Mouse (Mus musculus) urinary bladder, adult 18-20 months (tissue): ENCODE measurements at regions not wholly inside any gene's neighbourhood (a gene's known extent, or its start where the extent isn't known, plus 50 kb on each side); places are given as distances from the start of the nearest gene placed in this dataset.

Experiments
- DNase-seq, 2 experiments: peaks; one replicate each; pipeline ENCODE4 v3.0.0; 2022; ENCODE audit warnings: low spot score in 2 of 2, mixed read lengths in 2 of 2

DNA sequence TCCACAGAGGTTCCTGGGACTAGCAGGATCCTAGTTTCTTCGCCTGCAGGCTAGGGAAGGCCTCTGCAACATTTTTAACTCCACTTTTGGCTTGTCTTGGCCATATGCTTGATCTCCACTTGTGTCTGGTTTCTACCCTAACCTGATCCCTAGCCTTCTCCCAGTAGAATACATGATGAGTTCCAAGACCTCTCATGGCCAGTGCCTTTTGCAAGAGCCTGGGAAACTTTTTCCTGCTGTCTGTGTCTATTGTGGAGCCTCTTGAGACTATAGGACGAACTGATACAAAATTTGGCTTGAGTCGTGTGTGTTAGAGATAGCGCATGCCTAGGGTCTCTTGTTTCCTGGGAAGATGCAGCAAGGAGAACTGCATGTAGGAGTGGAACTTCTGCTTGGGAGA is 119.3 kb downstream of the Cartpt start:
- no peak for DNase-seq

DNA sequence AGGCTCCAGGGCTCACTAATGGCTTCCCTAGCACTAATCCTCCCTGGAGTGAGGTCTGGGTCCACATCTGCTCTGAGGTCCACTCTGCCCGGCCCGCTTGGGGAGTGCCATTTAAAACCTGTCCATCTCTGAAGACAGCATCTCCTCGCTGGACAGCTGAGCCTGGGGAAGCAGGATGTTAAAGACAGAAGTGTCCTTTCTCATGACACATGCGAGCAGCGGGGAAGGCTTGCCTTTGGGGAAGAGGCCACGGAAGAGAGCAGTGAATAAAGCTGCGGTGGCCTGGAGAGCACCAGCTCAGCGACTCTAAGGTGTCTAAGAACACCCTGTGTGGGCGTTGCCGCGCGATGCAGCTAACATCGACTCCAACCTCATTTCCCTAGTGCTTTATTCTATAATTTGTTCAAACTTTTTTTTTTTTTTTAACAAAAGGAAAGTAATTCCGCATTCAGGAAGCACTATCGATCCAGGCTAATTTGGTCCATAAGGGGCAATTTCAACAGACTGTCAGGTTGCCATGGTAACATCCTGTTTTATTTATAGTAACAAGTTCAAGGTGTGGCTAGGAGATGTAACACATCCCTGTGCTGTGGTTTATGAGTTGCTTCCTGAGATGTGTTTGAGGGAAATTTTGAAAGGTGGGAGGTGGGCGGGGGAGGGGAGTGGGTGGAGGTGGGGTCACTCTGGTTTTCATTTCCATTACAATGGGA is 120.0 kb downstream of the Cartpt start:
- DNase-seq: no peak

DNA sequence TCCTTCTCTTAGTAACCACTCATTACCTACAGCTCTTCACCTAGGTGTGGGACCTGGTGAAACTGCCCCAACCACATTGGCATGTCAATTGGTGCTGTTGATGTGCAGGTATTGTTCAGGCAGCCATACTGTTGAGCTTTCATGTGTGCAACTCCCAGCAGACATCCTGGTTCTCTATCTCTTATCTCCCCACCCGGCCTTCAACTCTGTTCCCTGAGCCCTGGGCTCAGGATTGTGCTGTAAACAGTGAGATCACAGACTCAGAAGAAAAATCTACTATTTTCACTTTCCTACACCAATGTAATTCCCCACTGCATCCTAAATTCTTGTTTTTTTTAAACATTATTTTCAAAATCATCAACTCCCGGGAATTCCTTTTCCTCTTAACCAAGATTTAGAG is 122.1 kb downstream of the Cartpt start:
- no peak for DNase-seq

- DNase-seq: no peak
Observed at GRCm38 (mm10) chr13:99777736-99778135, 123.2 kb downstream of the Cartpt start.

DNA sequence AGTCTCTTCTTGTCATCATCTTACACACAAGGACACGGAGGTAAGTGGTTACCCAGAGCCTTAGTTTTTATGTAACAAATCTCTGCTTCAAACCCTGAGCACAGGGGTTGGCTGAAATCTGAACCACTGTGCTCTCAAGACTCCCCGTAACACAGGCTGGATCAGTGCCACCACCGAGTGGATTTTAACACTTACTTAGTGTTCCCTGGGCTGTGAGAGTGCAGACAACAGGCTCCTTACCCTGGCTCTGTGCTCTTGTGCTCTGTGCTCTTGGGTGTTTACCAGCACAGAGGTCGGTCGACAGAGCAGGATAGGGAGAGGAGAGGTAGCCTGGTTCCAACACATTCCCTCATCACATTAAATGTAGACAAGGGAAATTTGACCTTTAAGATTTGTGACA is 134.9 kb downstream of the Cartpt start:
- no peak for DNase-seq

GRCm38 (mm10) chr13:99764764-99765163 is 136.1 kb downstream of the Cartpt start:
- no peak for DNase-seq

DNA sequence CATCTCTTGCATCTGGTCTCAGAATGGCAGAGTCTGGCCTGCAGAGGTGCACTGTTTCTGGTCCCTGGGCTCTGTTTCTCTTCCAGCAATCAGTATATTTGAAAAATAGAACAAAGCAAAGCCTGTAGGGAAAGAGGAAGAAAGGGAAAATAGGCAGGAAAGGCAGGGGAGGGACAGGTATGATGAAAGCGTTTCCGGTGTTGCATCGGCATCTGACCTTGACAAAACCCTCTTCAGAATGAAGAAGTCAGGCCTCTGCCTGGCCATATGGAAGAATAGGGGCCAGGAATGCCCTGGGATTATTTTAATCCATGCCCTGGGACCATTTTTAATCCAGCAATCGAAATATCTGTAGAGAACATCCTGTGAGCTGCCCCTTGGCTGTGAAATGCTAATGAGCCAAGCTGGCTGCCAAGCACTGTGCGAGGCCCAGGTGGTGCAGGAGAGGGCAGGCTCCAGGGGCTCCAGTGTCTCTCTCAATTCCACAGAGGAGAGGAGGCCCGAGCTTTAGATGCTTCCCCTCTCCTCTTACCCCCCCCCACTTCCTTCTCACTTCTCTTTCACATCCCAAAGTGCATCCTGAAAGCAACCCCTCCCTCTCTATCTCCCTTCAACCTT is 136.7 kb downstream of the Cartpt start:
- no peak for DNase-seq

DNA sequence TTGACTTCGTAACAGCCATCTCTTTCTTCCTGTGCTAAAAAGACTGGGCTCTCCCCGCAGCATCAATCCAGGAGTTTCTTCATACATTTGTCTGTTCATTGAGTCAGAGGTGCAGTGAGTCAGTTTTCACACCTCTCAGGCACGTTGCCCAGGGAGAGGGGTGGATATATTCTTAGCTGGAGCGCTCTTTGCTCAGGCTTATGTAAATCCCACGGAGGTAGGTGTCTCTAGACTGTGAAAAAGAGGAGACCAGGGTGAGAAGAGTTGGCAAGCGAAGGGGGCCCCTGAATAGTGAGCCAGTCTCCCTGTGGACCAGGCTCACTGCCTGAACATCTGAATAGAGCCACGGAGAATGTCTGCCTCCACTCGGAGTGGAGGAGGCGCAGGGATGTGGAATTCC is 139.0 kb downstream of the Cartpt start:
- DNase-seq: no peak

DNA sequence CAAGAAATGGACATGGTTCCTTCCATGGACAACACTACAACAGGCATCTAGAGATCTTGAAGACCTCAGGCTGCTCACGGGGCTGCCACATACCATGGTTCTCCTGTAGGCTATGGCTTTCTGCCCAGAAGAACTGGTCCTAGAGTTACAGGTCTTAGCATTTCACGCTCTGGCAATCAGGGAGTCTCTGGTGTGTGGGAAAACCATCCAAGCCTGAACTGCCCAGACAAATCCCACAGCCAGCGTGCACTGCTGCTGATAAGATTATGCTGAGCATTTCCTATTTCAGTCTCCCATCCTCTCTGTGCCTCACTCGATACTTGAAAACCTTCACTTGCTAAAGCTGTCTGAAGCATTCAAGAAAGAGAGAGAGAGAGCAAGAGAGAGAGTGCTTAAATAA is 139.5 kb downstream of the Cartpt start:
- DNase-seq: no peak

DNA sequence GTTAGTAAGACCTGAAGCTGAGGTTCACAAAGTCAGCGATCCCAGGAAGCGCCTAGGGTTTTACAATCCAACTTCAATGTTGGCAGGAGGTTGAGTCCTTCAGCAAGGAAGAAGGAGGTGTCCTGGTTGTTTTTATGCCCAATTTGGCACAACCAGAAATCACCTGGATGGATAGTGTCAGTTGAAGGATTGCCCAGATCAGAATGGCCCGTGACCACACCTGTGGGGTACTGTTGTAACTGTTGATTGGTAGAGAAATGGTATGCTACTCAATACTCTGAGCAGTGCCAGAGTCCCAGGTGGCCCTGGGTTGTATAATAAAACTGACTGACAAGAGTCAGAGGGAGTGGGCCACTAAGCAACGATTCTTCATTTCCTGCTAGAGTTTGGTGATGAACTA is 140.2 kb downstream of the Cartpt start:
- no peak for DNase-seq

DNA sequence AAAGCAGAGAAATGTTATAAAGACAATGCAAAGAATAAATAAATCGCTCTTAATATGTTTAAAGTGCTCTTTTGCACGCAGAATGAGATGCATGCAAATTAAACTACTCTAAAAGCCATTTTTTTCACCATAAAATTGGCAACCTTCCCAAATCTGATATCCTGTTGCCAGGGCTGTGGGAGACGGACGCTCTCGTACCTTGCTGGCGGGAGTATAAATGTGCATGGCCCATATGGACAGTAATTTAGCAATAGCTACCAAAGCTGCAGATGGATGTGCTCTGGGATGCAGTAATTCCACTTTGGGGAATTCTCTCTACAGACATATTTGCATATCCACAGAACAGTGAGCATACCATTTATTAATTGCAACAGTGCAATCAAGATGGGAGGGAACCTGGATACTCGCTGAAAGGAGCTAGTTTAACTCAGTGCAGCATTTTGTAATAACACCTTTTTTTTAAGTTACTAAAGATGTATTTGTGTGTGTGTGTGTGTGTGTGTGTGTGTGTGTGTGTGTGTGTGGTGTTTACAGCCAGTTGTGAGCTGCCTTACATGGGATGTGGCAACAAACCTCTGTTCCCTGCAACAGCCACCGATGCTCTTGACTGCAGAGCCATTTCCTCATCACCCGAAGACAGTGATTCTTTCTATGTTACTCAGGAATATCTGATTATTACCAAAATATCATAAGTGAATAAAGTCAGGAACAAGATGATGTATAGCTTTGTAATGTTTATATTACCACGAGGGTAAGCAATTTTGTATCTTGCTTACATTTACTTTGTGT is 141.4 kb downstream of the Cartpt start:
- no peak for DNase-seq

- no peak for DNase-seq
Observed at GRCm38 (mm10) chr13:99754701-99755100, 146.2 kb downstream of the Cartpt start.

GRCm38 (mm10) chr13:99754251-99754652 is 146.6 kb downstream of the Cartpt start:
- DNase-seq: no peak

DNA sequence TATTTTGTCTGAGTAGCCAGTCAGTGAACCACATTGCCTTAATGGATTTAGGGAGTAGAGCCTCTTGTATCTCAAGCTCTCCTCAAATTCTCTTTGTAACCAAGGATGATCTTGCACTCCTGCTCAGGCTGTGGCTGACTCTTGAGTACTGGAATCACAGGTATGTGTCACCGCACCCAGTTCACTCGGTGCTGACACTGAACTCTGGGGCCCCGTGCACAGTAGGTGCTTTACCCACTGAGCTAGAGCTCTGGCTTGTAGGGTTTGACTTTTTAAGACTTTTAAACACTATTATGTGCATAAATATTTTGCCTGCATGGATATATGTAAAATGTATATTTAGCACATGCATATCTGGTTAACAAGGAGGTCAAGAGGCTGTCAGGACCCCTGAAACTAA is 147.4 kb downstream of the Cartpt start:
- DNase-seq: no peak

DNA sequence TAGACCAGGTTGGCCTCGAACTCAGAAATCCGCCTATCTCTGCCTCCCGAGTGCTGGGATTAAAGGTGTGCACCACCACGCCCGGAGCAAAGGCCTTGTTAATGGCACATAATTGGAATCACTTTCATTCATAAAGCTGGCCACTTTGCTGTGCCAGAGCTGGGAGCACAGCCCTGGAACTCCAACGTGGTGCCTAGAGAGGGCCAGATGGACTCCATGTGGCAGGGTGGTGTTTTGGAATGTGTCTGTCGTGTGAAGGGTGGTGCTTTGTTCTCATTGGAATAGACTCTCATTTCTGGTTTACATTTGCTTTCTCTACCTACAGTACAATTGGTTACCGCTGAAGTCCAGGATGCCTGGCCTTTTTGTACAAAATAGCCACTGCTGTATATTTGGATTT is 150.2 kb downstream of the Cartpt start:
- no peak for DNase-seq

DNA sequence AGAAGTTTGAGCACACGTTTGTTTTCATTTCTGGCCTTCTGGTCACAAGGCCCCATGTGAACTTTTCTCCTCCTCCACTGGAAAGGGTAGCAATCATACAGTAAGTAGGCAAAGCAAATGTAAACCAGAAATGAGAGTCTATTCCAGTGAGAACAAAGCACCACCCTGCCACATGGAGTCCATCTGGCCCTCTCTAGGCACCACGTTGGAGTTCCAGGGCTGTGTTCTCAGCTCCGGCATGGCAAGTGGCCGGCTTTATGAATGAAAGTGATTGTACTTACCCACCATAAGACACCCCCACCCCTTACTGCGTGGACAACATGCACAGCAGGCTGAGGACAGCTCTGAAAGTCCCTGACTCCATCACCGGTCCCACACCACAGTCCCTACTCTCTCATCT is 151.5 kb downstream of the Cartpt start:
- no peak for DNase-seq

- DNase-seq: no peak
Observed at GRCm38 (mm10) chr13:99748128-99748527, 152.8 kb downstream of the Cartpt start.

DNA sequence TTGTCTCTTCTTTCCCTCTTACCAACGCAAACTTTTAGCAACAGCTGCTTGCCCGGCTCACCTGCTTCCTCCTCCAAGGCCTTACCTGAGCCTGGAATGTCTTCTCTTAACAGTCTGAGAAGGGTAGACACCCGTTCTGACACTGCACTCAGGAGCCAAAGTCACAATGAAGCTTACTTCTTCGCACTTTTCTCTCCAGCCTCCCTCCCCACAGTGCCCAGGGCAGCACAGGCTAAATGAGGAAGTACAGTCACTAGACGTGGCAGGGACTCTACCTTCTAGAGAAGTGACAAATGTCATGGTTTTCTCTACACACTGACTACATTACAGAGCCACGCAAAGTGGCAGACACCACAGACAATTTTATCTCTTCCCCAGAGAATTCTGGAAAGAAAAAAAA is 155.4 kb downstream of the Cartpt start:
- DNase-seq: no peak

DNA sequence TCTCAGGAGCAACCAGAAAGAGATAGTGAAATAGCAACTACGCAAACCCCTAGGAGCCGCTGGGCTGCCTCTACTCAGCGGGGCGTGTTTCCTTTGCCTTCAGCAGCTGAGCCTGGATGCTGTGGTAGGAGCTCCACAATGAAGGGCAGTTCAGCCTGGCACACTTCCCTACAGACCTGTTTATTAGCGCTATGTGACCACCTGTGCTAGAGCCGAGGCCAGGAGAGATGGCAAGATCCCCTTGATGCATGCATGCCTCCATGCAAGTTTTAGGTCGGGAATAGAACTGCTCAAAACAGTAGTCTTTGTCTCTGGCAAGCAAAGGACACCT is 156.1 kb downstream of the Cartpt start:
- DNase-seq: no peak

GRCm38 (mm10) chr13:99743952-99744789 is 156.7 kb downstream of the Cartpt start:
- DNase-seq: no peak

- no peak for DNase-seq
Observed at GRCm38 (mm10) chr13:99742507-99742906, 158.4 kb downstream of the Cartpt start.

GRCm38 (mm10) chr13:99741981-99742380 is 158.9 kb downstream of the Cartpt start:
- no peak for DNase-seq
